Mouse (Mus musculus) midbrain, postnatal 0 days (tissue): ENCODE measurements at regions not wholly inside any gene's neighbourhood (a gene's known extent, or its start where the extent isn't known, plus 50 kb on each side); places are given as distances from the start of the nearest gene placed in this dataset.

ENCODE experiments used
- ATAC-seq: fragments of 200-750 bp; cut with Nextera tagmentation; 2 replicates; pipeline ENCODE4 v1.8.0; 2017; ENCODE audit warnings: moderate number of reproducible peaks, mild to moderate bottlenecking, moderate TSS enrichment, moderate library complexity; ENCODE audit not compliant: low FRiP score
- DNase-seq: peaks from one replicate; pipeline ENCODE4 v3.0.0-alpha.2; 2015; ENCODE audit warnings: low spot score
- H3K27ac ChIP-seq: fragments of 300-500 bp; sonication (generic); 2 replicates; pipeline ENCODE4 v1.5.1; 2014; ENCODE audit warnings: low read depth, mild to moderate bottlenecking, low read length, mixed read lengths
- H3K27me3 ChIP-seq: fragments of 300-500 bp; sonication (generic); 2 replicates; pipeline ENCODE4 v1.6.1; 2014; ENCODE audit warnings: low read length, control low read depth, mixed read lengths; ENCODE audit not compliant: insufficient read depth
- H3K36me3 ChIP-seq: fragments of 300-500 bp; sonication (generic); 2 replicates; pipeline ENCODE4 v1.6.1; 2014; ENCODE audit warnings: low read length, control low read depth, mixed read lengths; ENCODE audit not compliant: insufficient read depth
- H3K4me1 ChIP-seq: fragments of 300-500 bp; sonication (generic); 2 replicates; pipeline ENCODE4 v1.6.1; 2014; ENCODE audit warnings: mild to moderate bottlenecking, control low read depth, antibody characterized with exemption, low read length, mixed read lengths; ENCODE audit not compliant: insufficient read depth
- H3K4me2 ChIP-seq: fragments of 300-500 bp; sonication (generic); 2 replicates; pipeline ENCODE4 v1.6.1; 2014; ENCODE audit warnings: low read depth, mild to moderate bottlenecking, low read length, mixed read lengths; ENCODE audit not compliant: poor library complexity, severe bottlenecking
- H3K4me3 ChIP-seq: fragments of 300-500 bp; sonication (generic); 2 replicates; pipeline ENCODE4 v1.5.1; 2014; ENCODE audit warnings: low read depth, mild to moderate bottlenecking, low read length, moderate library complexity
- H3K9ac ChIP-seq: fragments of 300-500 bp; sonication (generic); replicated peaks from 2 replicates; pipeline ENCODE4 v1.6.1; 2014; ENCODE audit warnings: mild to moderate bottlenecking, low read length, moderate library complexity, mixed read lengths; ENCODE audit not compliant: poor library complexity, severe bottlenecking
- H3K9me3 ChIP-seq: fragments of 300-500 bp; sonication (generic); 2 replicates; pipeline ENCODE4 v1.6.1; 2016; ENCODE audit warnings: low read length, control low read depth
- CTCF ChIP-seq: IDR thresholded peaks from 2 replicates; pipeline ENCODE4 v1.5.1; 2016; ENCODE audit warnings: antibody characterized with exemption, mild to moderate bottlenecking
- WGBS: fragments of 180-500 bp; shearing (Covaris S2); extraction: QIAGEN DNeasy Blood & Tissue Kit; methylation state at CpG from one replicate; pipeline ENCODE4 v1.1.7; 2014; 5-methylcytosine and 5-hydroxymethylcytosine counted together

GRCm38 (mm10) chr3:42516286-42516685 lies 773.9 kb downstream of the D3Ertd751e start:
- H3K4me1 ChIP-seq, result no peaks in the 10 kb centered on the region
- H3K9ac ChIP-seq, result no peak overlapping the region
- TF ChIP-seq CTCF, result no peak
- H3K4me2 ChIP-seq, result no peak overlapping the region
- H3K36me3 ChIP-seq, result no peaks in the 10 kb centered on the region
- no peak overlapping the region for H3K27ac ChIP-seq
- WGBS, result 69% methylated on average over 2 of the region's 2 CpGs
- H3K27me3 ChIP-seq, result no peaks in the 10 kb centered on the region
- H3K9me3 ChIP-seq, result no peaks in the 10 kb centered on the region
- no peak for DNase-seq
- ATAC-seq, result no peak
- no peak overlapping the region for H3K4me3 ChIP-seq

GRCm38 (mm10) chr3:42531397-42531796 lies 789.0 kb downstream of the D3Ertd751e start:
- Histone ChIP-seq H3K36me3 (no peaks in the 10 kb centered on the region), H3K4me1 (no peaks in the 10 kb centered on the region), H3K9me3 (no peaks in the 10 kb centered on the region), H3K27ac (no peak overlapping the region), H3K9ac (no peak overlapping the region), H3K27me3 (no peaks in the 10 kb centered on the region), H3K4me3 (no peak overlapping the region), H3K4me2 (peak overlapping the region; percentile 20; the same call in 1 of the 2 replicates)
- WGBS, result 48% methylated on average over 4 of the region's 4 CpGs
- DNase-seq, result peak; percentile 58
- TF ChIP-seq CTCF, result no peak
- no peak for ATAC-seq

GRCm38 (mm10) chr3:42566731-42567130 lies 824.3 kb downstream of the D3Ertd751e start:
- Histone ChIP-seq H3K27me3 (no peaks in the 10 kb centered on the region), H3K4me3 (no peak overlapping the region), H3K27ac (no peak overlapping the region), H3K9ac (no peak overlapping the region), H3K4me1 (no peaks in the 10 kb centered on the region), H3K4me2 (no peak overlapping the region), H3K9me3 (no peaks in the 10 kb centered on the region), H3K36me3 (no peaks in the 10 kb centered on the region)
- 77% methylated on average over 1 of the region's 1 CpGs for WGBS
- TF ChIP-seq CTCF, result no peak
- no peak for DNase-seq
- ATAC-seq, result no peak

GRCm38 (mm10) chr3:42570364-42571024 lies 828.1 kb downstream of the D3Ertd751e start:
- no peak for TF ChIP-seq CTCF
- H3K36me3 ChIP-seq, result no peaks in the 10 kb centered on the region
- DNase-seq (peak; percentile 7), ATAC-seq (peak; percentile 54)
- no peak overlapping the region for H3K4me2 ChIP-seq
- H3K4me3 ChIP-seq, result no peak overlapping the region
- 48% methylated on average over 3 of the region's 3 CpGs for WGBS
- H3K27me3 ChIP-seq, result no peaks in the 10 kb centered on the region
- H3K9ac ChIP-seq, result no peak overlapping the region
- H3K4me1 ChIP-seq, result no peaks in the 10 kb centered on the region; the same call in 1 of the 2 replicates
- H3K27ac ChIP-seq, result no peak overlapping the region
- H3K9me3 ChIP-seq, result no peaks in the 10 kb centered on the region

GRCm38 (mm10) chr3:42571877-42572459 lies 829.6 kb downstream of the D3Ertd751e start:
- Histone ChIP-seq H3K4me3 (no peak overlapping the region), H3K4me1 (no peaks in the 10 kb centered on the region; the same call in 1 of the 2 replicates), H3K27ac (no peak overlapping the region), H3K27me3 (no peaks in the 10 kb centered on the region), H3K9ac (no peak overlapping the region), H3K9me3 (no peaks in the 10 kb centered on the region), H3K4me2 (no peak overlapping the region), H3K36me3 (no peaks in the 10 kb centered on the region)
- WGBS, result 15% methylated on average over 3 of the region's 3 CpGs
- no peak for TF ChIP-seq CTCF
- ATAC-seq (no peak), DNase-seq (peak; percentile 44)

- Histone ChIP-seq H3K4me2 (no peak overlapping the region), H3K36me3 (no peaks in the 10 kb centered on the region), H3K27ac (no peak overlapping the region), H3K9ac (no peak overlapping the region), H3K4me3 (no peak overlapping the region), H3K4me1 (no peaks in the 10 kb centered on the region; the same call in 1 of the 2 replicates), H3K9me3 (no peaks in the 10 kb centered on the region), H3K27me3 (no peaks in the 10 kb centered on the region)
- no peak for TF ChIP-seq CTCF
- DNase-seq (peak; percentile 30), ATAC-seq (no peak)
These were observed 830.7 kb downstream of the D3Ertd751e start for GRCm38 (mm10) chr3:42573155-42573554.
